Mouse (Mus musculus) frontal cortex, postnatal 10 days (tissue): ENCODE data around the gene Gm15293.
"Not testable (repeated sequence)": the region's sequence is repeated elsewhere in the genome, so short reads cannot be mapped to it uniquely, and the experiment has no call there.

Experiments used
- DNase-seq, 2 experiments: peaks; one replicate each; pipeline ENCODE4 v3.0.0; 2022; ENCODE audit warnings: low spot score in 2 of 2, mixed read lengths in 1 of 2

The Gm15293 gene

DNA sequence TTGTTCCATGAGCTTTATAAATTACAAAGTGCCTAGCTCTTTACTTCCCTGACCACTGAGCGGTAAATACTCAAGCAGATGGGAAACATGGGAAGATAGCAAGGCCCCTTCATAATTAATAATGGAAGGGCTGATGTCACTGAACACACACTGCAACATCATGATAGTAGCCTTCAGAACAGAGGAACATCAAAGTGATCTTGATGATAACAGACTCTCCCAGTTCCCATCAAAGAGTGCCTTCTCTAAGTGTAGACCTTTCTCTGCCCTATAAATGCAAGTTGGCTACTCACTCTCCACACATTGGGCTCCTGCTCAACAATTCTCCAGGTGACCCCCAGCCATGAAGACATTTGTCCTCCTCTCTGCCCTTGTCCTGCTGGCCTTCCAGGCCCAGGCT lies at the start of gene Gm15293:
Gene Gm15293 (plus strand): TSS at position 301 of the 400 bp plus-strand sequence.
- DNase-seq: not testable (repeated sequence)

DNA sequence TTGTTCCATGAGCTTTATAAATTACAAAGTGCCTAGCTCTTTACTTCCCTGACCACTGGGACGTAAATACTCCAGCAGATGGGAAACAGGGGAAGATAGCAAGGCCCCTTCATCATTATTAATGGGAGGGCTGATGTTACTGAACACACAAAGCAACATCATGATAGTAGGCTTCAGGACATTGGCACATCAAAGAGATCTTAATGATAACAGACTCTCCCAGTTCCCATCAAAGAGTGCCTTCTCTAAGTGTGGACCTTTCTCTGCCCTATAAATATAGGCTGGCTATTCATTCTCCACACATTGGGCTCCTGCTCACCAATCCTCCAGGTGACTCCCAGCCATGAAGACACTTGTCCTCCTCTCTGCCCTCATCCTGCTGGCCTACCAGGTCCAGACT lies 39.4 kb upstream of the Gm15293 start, which contains the start of gene Defa22:
Gene Defa22 (plus strand): TSS at position 301 of the 400 bp plus-strand sequence.
- not testable (repeated sequence) for DNase-seq

DNA sequence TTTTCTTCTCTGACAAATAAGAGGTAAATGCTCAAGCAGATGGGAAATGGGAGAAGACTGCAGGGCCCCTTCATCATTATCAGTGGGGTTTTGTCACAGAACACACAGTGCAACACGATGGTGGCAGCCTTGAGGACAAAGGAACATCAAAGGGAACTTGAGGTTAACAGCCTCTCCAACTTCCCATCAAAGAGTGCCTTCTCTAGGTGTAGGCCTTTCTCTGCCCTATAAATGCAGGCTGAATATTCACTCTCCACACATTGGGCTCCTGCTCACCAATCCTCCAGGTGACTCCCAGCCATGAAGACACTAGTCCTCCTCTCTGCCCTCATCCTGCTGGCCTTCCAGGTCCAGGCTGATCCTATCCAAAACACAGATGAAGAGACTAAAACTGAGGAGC lies 10.0 kb upstream of the Gm15293 start, which contains the start of gene Defa31:
Gene Defa31 (plus strand): TSS at position 301 of the 400 bp plus-strand sequence.
- DNase-seq: not testable (repeated sequence)
